Mouse (Mus musculus): ENCODE measurements around the gene Agpat4. TPM values are rescaled to one million over a fixed set of nuclear protein-coding genes. Genes with fewer than 3 reads are reported as not detected.

Agpat4 gene
- polyA plus RNA-seq, 2 experiments = 22.1 to 23.7 TPM

- Histone ChIP-seq H3K36me3 (ENCODE audit: control insufficient read depth, insufficient read depth, low read length) (peaks cover 10% of the 10 kb centered on the region; the same call in 1 of the 2 replicates), H3K4me2 (replicated peaks; ENCODE audit: low read depth, low read length, severe bottlenecking) (no peak overlapping the region), H3K9me3 (ENCODE audit: control insufficient read depth, low read length) (no peaks in the 10 kb centered on the region), H3K4me3 (replicated peaks; ENCODE audit: low read length) (no peak overlapping the region), H3K4me1 (ENCODE audit: control insufficient read depth, insufficient read depth, low read length) (peaks cover 35% of the 10 kb centered on the region), H3K27me3 (ENCODE audit: control insufficient read depth, insufficient read depth, low read length) (no peaks in the 10 kb centered on the region), H3K9ac (ENCODE audit: low read depth, low read length, severe bottlenecking) (no peak overlapping the region), H3K27ac (replicated peaks; ENCODE audit: low read depth, low read length) (no peak overlapping the region; the same call in 1 of the 2 replicates)
- WGBS = 48% methylated on average over 4 of the region's 4 CpGs
- no peak for TF ChIP-seq POLR2A (IDR thresholded peaks at IDR 0.05; ENCODE audit: borderline replicate concordance, extremely low read depth, insufficient read depth, insufficient read length)
- DNase-seq (ENCODE audit: low spot score) = peak; percentile 14
- no peak for ATAC-seq (ENCODE audit: low FRiP score, low read depth)
Measured at GRCm38 (mm10) chr17:12199933-12200332, 81.4 kb downstream of the Agpat4 start.

- Histone ChIP-seq H3K9ac (ENCODE audit: low read depth, low read length, severe bottlenecking) (no peak overlapping the region), H3K4me1 (ENCODE audit: control insufficient read depth, insufficient read depth, low read length) (peaks cover 32% of the 10 kb centered on the region), H3K36me3 (ENCODE audit: control insufficient read depth, insufficient read depth, low read length) (peaks cover 10% of the 10 kb centered on the region; the same call in 1 of the 2 replicates), H3K27me3 (ENCODE audit: control insufficient read depth, insufficient read depth, low read length) (no peaks in the 10 kb centered on the region), H3K4me3 (replicated peaks; ENCODE audit: low read length) (no peak overlapping the region), H3K4me2 (replicated peaks; ENCODE audit: low read depth, low read length, severe bottlenecking) (no peak overlapping the region), H3K9me3 (ENCODE audit: control insufficient read depth, low read length) (no peaks in the 10 kb centered on the region), H3K27ac (replicated peaks; ENCODE audit: low read depth, low read length) (no peak overlapping the region)
- TF ChIP-seq POLR2A (IDR thresholded peaks at IDR 0.05; ENCODE audit: borderline replicate concordance, extremely low read depth, insufficient read depth, insufficient read length) = no peak
- WGBS = 78% methylated on average over 1 of the region's 1 CpGs
- DNase-seq (ENCODE audit: low spot score) (no peak), ATAC-seq (ENCODE audit: low FRiP score, low read depth) (0 out of 2 replicates have a peak, but pooled peaks have one; percentile 16)
Measured at GRCm38 (mm10) chr17:12201086-12201485, 82.6 kb downstream of the Agpat4 start.

GRCm38 (mm10) chr17:12203414-12203897, 85.0 kb downstream of the Agpat4 start:
- no peak for TF ChIP-seq POLR2A (IDR thresholded peaks at IDR 0.05; ENCODE audit: borderline replicate concordance, extremely low read depth, insufficient read depth, insufficient read length)
- ATAC-seq (ENCODE audit: low FRiP score, low read depth) (no peak), DNase-seq (ENCODE audit: low spot score) (peak; percentile 22)
- no peaks in the 10 kb centered on the region for H3K9me3 ChIP-seq (ENCODE audit: control insufficient read depth, low read length)
- 57% methylated on average over 15 of the region's 15 CpGs for WGBS
- no peaks in the 10 kb centered on the region for H3K27me3 ChIP-seq (ENCODE audit: control insufficient read depth, insufficient read depth, low read length)
- peaks cover 7% of the 10 kb centered on the region; the same call in 1 of the 2 replicates for H3K36me3 ChIP-seq (ENCODE audit: control insufficient read depth, insufficient read depth, low read length)
- H3K4me2 ChIP-seq (replicated peaks; ENCODE audit: low read depth, low read length, severe bottlenecking) = no peak overlapping the region
- no peak overlapping the region for H3K9ac ChIP-seq (ENCODE audit: low read depth, low read length, severe bottlenecking)
- no peak overlapping the region for H3K4me3 ChIP-seq (replicated peaks; ENCODE audit: low read length)
- no peak overlapping the region for H3K27ac ChIP-seq (replicated peaks; ENCODE audit: low read depth, low read length)
- H3K4me1 ChIP-seq (ENCODE audit: control insufficient read depth, insufficient read depth, low read length) = peaks cover 50% of the 10 kb centered on the region

DNA sequence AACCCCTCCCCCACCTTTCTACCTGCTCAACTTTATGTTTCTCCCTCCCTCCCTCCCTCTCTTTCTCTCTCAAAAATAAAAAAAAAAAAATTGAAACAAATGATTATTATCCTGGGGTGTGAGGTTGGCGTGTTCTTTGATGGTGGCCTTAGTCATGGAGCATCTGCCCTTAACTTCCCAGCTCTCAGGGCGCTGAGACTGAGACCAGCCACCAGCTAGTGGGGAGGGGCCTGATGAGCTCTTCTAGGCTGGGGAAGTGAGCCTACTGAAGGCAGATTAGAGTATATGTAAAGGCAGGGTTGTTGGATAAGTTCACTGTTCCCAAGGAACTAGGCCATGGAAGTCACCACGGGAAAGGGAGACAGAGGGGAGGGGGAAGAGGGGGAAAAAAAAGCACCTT, 85.7 kb downstream of the Agpat4 start:
- no peak for TF ChIP-seq POLR2A (IDR thresholded peaks at IDR 0.05; ENCODE audit: borderline replicate concordance, extremely low read depth, insufficient read depth, insufficient read length)
- Histone ChIP-seq H3K9me3 (ENCODE audit: control insufficient read depth, low read length) (no peaks in the 10 kb centered on the region), H3K36me3 (ENCODE audit: control insufficient read depth, insufficient read depth, low read length) (0 out of 2 replicates have a peak, but pooled peaks cover 4% of the 10 kb centered on the region), H3K27me3 (ENCODE audit: control insufficient read depth, insufficient read depth, low read length) (no peaks in the 10 kb centered on the region), H3K9ac (ENCODE audit: low read depth, low read length, severe bottlenecking) (no peak overlapping the region), H3K4me1 (ENCODE audit: control insufficient read depth, insufficient read depth, low read length) (peaks cover 50% of the 10 kb centered on the region), H3K4me3 (replicated peaks; ENCODE audit: low read length) (no peak overlapping the region), H3K27ac (replicated peaks; ENCODE audit: low read depth, low read length) (no peak overlapping the region), H3K4me2 (replicated peaks; ENCODE audit: low read depth, low read length, severe bottlenecking) (no peak overlapping the region)
- ATAC-seq (ENCODE audit: low FRiP score, low read depth) = no peak
- WGBS = 65% methylated on average over 3 of the region's 3 CpGs
- DNase-seq (ENCODE audit: low spot score) = no peak

DNA sequence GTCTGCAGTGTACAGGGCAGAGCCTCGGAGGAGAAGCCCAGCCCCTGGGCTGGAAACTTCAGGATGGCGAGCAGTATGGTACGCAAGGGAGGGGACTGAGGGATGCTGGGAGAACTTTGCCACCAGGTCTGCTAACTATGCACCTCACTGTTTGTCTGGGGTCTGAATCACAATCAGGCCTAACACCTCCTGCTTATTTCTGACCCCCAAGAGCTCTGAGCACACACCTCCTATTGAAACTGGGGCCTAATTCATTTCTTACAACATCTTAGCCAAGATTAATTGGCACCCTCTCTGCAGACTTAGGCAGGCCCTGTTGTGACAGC, 86.1 kb downstream of the Agpat4 start:
- Histone ChIP-seq H3K27me3 (ENCODE audit: control insufficient read depth, insufficient read depth, low read length) (no peaks in the 10 kb centered on the region), H3K4me1 (ENCODE audit: control insufficient read depth, insufficient read depth, low read length) (peaks cover 48% of the 10 kb centered on the region), H3K9me3 (ENCODE audit: control insufficient read depth, low read length) (no peaks in the 10 kb centered on the region), H3K4me3 (replicated peaks; ENCODE audit: low read length) (no peak overlapping the region), H3K9ac (ENCODE audit: low read depth, low read length, severe bottlenecking) (no peak overlapping the region), H3K27ac (replicated peaks; ENCODE audit: low read depth, low read length) (no peak overlapping the region), H3K4me2 (replicated peaks; ENCODE audit: low read depth, low read length, severe bottlenecking) (no peak overlapping the region), H3K36me3 (ENCODE audit: control insufficient read depth, insufficient read depth, low read length) (0 out of 2 replicates have a peak, but pooled peaks cover 2% of the 10 kb centered on the region)
- DNase-seq (ENCODE audit: low spot score) (no peak), ATAC-seq (ENCODE audit: low FRiP score, low read depth) (no peak)
- TF ChIP-seq POLR2A (IDR thresholded peaks at IDR 0.05; ENCODE audit: borderline replicate concordance, extremely low read depth, insufficient read depth, insufficient read length) = no peak
- 76% methylated on average over 3 of the region's 3 CpGs for WGBS

Measured in limb, embryonic 14.5 days (tissue).